Mouse (Mus musculus): ENCODE results near the gene Gm26992. TPM values are rescaled to one million over a fixed set of nuclear protein-coding genes. Genes with fewer than 3 reads are reported as not detected.
"Not testable (repeated sequence)": the region's sequence is repeated elsewhere in the genome, so short reads cannot be mapped to it uniquely, and the experiment has no call there.

The Gm26992 gene
- polyA plus RNA-seq, 1 experiment from 2014 or later: not detected

GRCm38 (mm10) chrX:103443755-103444154 lies 21.9 kb downstream of the Gm26992 start:
- in situ Hi-C loops (cut with MboI; ENCODE audit: low pct_unique_long_range_greater_than_20kb): no loop called here
- CTCF ChIA-PET: interaction anchor here (0.8 to 4.8 kb wide), 6 partner anchors 19 to 185 kb away, joined by 3 to 23 read pairs (median 3); partner anchors contain the start of gene Tsx
- H3K27me3 ChIP-seq: peaks cover 67% of the 10 kb centered on the region
- ATAC-seq: no peak
- DNase-seq (ENCODE audit: low read depth, low spot score): no peak
- TF ChIP-seq CTCF (IDR thresholded peaks at IDR 0.05): peak; percentile 67
- POLR2A ChIA-PET: no interaction called here

- ChIA-PET CTCF (interaction anchor here (2.5 kb wide), 1 partner anchor 188 kb away, joined by 5 read pairs; no protein-coding TSS in a partner anchor), POLR2A (no interaction called here)
Measured at GRCm38 (mm10) chrX:103447539-103448169, 25.8 kb downstream of the Gm26992 start.

GRCm38 (mm10) chrX:103448429-103448828 lies 26.6 kb downstream of the Gm26992 start:
- peaks cover 66% of the 10 kb centered on the region for H3K27me3 ChIP-seq
- CTCF ChIA-PET; DNase-seq (ENCODE audit: low read depth, low spot score); POLR2A ChIA-PET; ATAC-seq; in situ Hi-C loops (cut with MboI; ENCODE audit: low pct_unique_long_range_greater_than_20kb): not testable (repeated sequence)

More at GRCm38 (mm10) chrX:103447539-103448169, 25.8 kb downstream of the Gm26992 start:
- TF ChIP-seq CTCF (IDR thresholded peaks at IDR 0.05): no peak
- peaks cover 71% of the 10 kb centered on the region for H3K27me3 ChIP-seq
- in situ Hi-C loops (cut with MboI; ENCODE audit: low pct_unique_long_range_greater_than_20kb): no loop called here
- DNase-seq (ENCODE audit: low read depth, low spot score) (no peak), ATAC-seq (no peak)

GRCm38 (mm10) chrX:103448943-103449722 lies 27.3 kb downstream of the Gm26992 start:
- DNase-seq (ENCODE audit: low read depth, low spot score); in situ Hi-C loops (cut with MboI; ENCODE audit: low pct_unique_long_range_greater_than_20kb); CTCF ChIA-PET; POLR2A ChIA-PET; ATAC-seq: not testable (repeated sequence)
- H3K27me3 ChIP-seq: peaks cover 64% of the 10 kb centered on the region

- no peak for DNase-seq (ENCODE audit: low read depth, low spot score)
- ATAC-seq: no peak
- ChIA-PET POLR2A (no interaction called here), CTCF (no interaction called here)
- H3K27me3 ChIP-seq: peaks cover 31% of the 10 kb centered on the region
- no peak for TF ChIP-seq CTCF (IDR thresholded peaks at IDR 0.05)
- in situ Hi-C loops (cut with MboI; ENCODE audit: low pct_unique_long_range_greater_than_20kb): no loop called here
Measured at GRCm38 (mm10) chrX:103452815-103453214, 31.0 kb downstream of the Gm26992 start.

GRCm38 (mm10) chrX:103460056-103460455 lies 38.2 kb downstream of the Gm26992 start:
- ChIA-PET POLR2A (no interaction called here), CTCF (interaction anchor here (1.2 kb wide), 1 partner anchor 23 kb away, joined by 3 read pairs; no protein-coding TSS in a partner anchor)
- in situ Hi-C loops (cut with MboI; ENCODE audit: low pct_unique_long_range_greater_than_20kb): no loop called here
- ATAC-seq (no peak), DNase-seq (ENCODE audit: low read depth, low spot score) (no peak)
- H3K27me3 ChIP-seq: no peaks in the 10 kb centered on the region
- TF ChIP-seq CTCF (IDR thresholded peaks at IDR 0.05): peak; percentile 48

- ATAC-seq (no peak), DNase-seq (ENCODE audit: low read depth, low spot score) (no peak)
- TF ChIP-seq CTCF (IDR thresholded peaks at IDR 0.05): peak; percentile 53
- in situ Hi-C loops (cut with MboI; ENCODE audit: low pct_unique_long_range_greater_than_20kb): no loop called here
- ChIA-PET POLR2A (no interaction called here), CTCF (no interaction called here)
- peaks cover 9% of the 10 kb centered on the region for H3K27me3 ChIP-seq
Measured at GRCm38 (mm10) chrX:103468998-103469397, 47.2 kb downstream of the Gm26992 start.

GRCm38 (mm10) chrX:103472346-103472745 lies 50.5 kb downstream of the Gm26992 start:
- TF ChIP-seq CTCF (IDR thresholded peaks at IDR 0.05): no peak
- CTCF ChIA-PET: no interaction called here
- POLR2A ChIA-PET: no interaction called here
- no peak for DNase-seq (ENCODE audit: low read depth, low spot score)
- peaks cover 7% of the 10 kb centered on the region for H3K27me3 ChIP-seq
- no peak for ATAC-seq
- in situ Hi-C loops (cut with MboI; ENCODE audit: low pct_unique_long_range_greater_than_20kb): no loop called here

- POLR2A ChIA-PET: no interaction called here
- peaks cover 4% of the 10 kb centered on the region for H3K27me3 ChIP-seq
- no peak for DNase-seq (ENCODE audit: low read depth, low spot score)
- in situ Hi-C loops (cut with MboI; ENCODE audit: low pct_unique_long_range_greater_than_20kb): loop anchor here (25.0 kb wide), 2 partner anchors 1535 to 1610 kb away; partner anchors contain the start of gene Pbdc1
- peak; percentile 85 for TF ChIP-seq CTCF (IDR thresholded peaks at IDR 0.05)
- CTCF ChIA-PET: interaction anchor here (1.1 kb wide), 1 partner anchor 11 kb away, joined by 4 read pairs; no protein-coding TSS in a partner anchor
- peak; percentile 63 for ATAC-seq
Measured at GRCm38 (mm10) chrX:103477507-103477906, 55.7 kb downstream of the Gm26992 start.

- in situ Hi-C loops (cut with MboI; ENCODE audit: low pct_unique_long_range_greater_than_20kb): loop anchor here (5.0 to 25.0 kb wide), 5 partner anchors 141 to 1606 kb away; partner anchors contain the start of gene Pbdc1
- POLR2A ChIA-PET: no interaction called here
- H3K27me3 ChIP-seq: peaks cover 10% of the 10 kb centered on the region
- TF ChIP-seq CTCF (IDR thresholded peaks at IDR 0.05): peak; percentile 38
- peak; percentile 34 for DNase-seq (ENCODE audit: low read depth, low spot score)
- CTCF ChIA-PET: no interaction called here
- ATAC-seq: peak; percentile 56
Measured at GRCm38 (mm10) chrX:103481243-103482096, 59.7 kb downstream of the Gm26992 start.

Measured in Patski (cell line).